Mouse (Mus musculus): ENCODE data around the gene Ppp1r9b.

The Ppp1r9b gene

DNA sequence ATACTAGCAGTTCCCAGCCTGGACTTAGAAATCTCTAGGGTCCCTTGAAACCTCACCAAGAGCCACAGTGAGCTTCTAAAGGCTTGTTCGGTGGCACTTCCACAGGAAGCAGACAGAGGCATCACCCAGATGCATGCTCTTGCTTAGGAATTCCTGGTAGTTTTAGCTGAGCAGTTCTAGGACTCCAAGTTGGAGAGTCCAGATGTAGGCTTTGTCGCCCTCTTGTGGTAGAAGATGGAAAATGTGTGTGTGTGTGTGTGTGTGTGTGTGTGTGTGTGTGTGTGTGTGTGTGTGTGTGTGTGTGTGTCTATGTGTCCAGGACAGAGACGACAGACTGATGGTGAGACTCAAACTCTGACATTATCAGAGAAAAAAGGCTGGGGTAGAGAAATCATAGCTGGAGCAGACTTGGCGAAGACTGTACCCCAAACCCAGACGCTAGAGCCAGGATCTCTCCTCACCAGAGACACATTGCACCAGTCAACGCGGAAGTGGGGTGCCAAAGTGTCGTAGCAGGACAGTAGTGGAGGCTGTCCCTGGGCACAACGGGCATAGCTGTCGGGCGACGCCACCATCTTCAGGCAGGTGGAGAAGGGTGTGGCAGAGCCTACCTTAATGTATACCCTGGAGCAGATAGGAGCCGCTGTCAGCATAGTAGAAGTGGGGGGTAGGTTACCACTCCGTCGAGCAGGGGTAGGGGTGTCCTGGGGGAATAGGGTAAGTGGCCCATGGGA lies 20.5 kb upstream of the Ppp1r9b start:
- TF ChIP-seq GATA4 (IDR thresholded peaks at IDR 0.05; ENCODE audit: insufficient replicate concordance, low read length) = no peak

DNA sequence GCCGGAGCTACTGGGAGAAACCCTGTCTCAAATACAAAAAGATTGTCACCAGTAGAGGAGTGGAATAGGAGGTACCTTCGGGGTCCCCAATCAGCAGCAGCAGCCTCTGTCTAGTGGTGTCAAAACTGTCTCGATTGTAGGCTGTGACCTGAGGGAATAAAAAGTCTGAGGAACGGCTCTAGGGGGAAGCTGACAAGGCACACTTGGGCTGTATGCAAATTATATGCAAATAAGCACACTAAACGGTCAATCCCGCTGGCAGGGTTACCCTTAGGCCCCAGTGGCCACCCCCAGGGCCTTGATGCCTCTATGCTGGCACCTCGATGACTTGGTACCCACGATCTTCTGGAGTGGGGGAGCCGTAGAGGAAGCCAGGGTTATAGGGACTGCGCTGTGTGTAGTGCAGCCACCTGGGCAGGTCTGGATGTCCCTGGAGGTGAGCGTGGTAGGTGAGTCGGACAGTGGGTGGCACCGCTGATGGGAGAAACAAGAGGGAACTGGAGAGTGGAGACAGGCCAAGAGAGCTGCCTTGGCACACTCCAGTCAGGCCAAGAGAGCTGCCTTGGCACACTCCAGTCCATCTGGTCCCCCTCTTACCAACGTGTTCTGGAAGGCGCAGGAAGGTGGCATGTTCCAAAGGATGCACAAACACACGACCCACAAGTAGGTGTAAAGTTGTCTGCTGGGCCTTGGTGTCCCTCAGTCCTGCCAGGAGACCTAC lies 18.8 kb upstream of the Ppp1r9b start:
- TF ChIP-seq GATA4 (IDR thresholded peaks at IDR 0.05; ENCODE audit: insufficient replicate concordance, low read length) = no peak

GRCm38 (mm10) chr11:94972887-94973286 lies 17.9 kb upstream of the Ppp1r9b start:
- no peak for TF ChIP-seq GATA4 (IDR thresholded peaks at IDR 0.05; ENCODE audit: insufficient replicate concordance, low read length)

DNA sequence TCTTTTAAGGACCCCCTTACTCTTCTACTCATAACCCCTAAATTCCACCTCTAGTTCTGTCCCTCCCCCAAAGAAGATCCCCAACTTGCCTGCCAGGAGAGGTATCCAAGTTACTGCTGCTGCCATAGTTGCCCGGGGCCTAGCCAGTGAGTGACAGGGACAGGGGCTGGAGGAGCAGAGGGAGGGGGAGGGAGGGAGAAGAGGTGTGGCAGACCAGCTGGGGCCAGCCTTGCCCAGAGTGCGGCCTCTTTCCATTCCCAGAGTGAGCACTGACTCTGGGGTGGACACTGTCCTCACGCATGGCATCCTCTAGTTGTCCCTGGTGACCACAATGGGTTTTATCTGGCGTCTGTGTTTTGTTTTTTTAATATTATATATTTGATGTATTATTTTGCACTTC lies 17.5 kb upstream of the Ppp1r9b start:
- TF ChIP-seq GATA4 (IDR thresholded peaks at IDR 0.05; ENCODE audit: insufficient replicate concordance, low read length) = no peak

- TF ChIP-seq GATA4 (IDR thresholded peaks at IDR 0.05; ENCODE audit: insufficient replicate concordance, low read length) = no peak
These were observed 15.9 kb upstream of the Ppp1r9b start for GRCm38 (mm10) chr11:94974951-94975350.

DNA sequence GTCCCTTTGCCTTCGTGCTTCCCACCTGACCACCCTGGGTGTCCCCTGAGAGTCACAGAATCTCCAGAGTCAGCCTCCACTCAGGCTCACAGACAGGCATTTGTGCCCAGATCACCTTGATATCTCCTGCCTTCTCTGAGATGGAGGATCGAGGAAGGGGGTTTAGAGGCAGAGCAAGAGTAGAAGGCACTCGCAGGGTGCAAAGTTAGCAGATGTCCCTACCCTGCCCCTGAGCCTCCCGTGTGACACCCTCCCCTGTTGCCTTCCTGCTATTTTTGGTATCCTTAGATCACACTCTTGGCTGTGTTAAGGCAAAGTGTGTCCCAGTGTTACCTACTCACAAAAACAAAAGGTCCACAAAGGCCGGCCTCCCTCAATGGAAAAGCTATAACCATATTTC lies 14.6 kb upstream of the Ppp1r9b start, which contains the start of gene Sgca:
Gene Sgca, minus strand, starts transcription at position 129 of the 400 bp plus-strand sequence.
- no peak for TF ChIP-seq GATA4 (IDR thresholded peaks at IDR 0.05; ENCODE audit: insufficient replicate concordance, low read length)

DNA sequence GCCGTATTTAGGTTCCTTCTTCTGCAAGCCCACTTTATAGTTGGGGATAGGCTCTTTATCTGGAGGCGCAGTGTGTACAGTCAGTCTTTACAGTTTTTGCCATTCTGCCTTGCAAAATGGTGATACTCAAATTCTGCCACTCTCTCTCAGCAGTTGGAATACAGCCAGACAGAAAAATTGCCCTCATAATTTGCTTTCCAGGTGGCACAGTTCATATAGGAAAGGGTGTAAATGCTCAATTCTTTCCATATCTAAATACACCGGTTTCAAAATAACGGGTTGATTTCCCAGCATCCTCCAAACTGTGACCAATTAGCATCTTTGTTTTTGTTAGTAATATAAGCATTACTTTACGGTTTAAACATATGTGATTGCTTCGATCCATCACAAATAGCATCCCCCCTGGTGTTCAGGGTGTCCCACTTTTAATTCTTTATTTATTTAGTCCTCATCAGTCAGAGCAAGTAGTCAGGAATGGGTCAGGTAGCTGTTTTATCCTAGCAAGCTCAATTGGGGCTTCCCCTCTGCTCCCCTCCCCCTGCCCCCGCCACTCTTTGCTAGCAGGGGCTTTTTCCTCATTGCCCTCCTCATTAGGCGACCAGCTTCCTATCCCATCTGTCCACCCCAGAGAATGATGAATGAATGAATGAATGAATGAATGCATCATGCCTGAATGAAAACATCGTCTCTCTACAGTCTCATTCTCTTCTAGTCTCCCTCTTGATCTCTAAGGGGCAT lies 12.5 kb upstream of the Ppp1r9b start:
- TF ChIP-seq GATA4 (IDR thresholded peaks at IDR 0.05; ENCODE audit: insufficient replicate concordance, low read length) = no peak

GRCm38 (mm10) chr11:94978947-94979346 lies 11.9 kb upstream of the Ppp1r9b start:
- peak; percentile 46; the same call in 1 of the 2 replicates for TF ChIP-seq GATA4 (IDR thresholded peaks at IDR 0.05; ENCODE audit: insufficient replicate concordance, low read length)

GRCm38 (mm10) chr11:94979462-94980179 lies 11.2 kb upstream of the Ppp1r9b start:
- no peak for TF ChIP-seq GATA4 (IDR thresholded peaks at IDR 0.05; ENCODE audit: insufficient replicate concordance, low read length)

- no peak for TF ChIP-seq GATA4 (IDR thresholded peaks at IDR 0.05; ENCODE audit: insufficient replicate concordance, low read length)
These were observed 5.7 kb upstream of the Ppp1r9b start for GRCm38 (mm10) chr11:94985140-94985539.

DNA sequence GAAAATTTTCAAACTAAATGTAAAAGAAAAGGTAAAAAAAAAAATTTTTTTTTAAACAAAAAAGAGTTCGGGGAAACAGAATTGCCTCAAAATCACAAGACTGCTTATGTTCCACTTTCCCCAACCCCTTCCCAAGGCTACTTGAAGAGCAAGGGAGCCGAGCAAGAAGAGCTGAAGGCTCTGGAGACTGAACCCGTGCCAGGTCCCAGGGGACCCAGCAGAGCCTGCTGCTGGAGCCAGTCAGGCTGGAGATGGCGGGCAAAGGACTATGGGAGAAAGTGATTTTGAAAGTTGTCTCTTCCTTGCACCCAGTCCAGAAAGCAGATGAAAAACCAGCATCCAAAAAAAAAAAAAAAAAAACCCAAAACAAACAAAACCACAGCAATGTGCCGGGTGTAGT lies 5.0 kb upstream of the Ppp1r9b start:
- TF ChIP-seq GATA4 (IDR thresholded peaks at IDR 0.05; ENCODE audit: insufficient replicate concordance, low read length) = no peak

DNA sequence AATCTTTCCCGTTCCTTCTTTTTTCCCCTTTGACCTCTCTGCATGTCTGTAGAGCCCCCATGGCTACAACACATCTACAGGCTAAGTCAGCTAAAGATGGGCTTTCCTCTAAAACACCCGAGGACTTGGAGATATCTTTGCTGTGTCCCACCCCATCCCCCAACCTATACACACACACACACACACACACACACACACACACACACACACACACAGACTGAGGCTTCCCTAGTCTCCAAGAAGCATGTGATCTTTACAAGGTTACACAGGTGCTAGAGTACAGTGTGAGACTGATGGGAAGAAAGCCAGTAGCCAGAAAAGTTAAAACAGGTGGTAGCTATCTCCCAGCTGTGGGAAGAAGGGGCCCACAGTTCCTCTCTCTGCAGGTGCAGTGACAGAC lies 4.4 kb upstream of the Ppp1r9b start:
- TF ChIP-seq GATA4 (IDR thresholded peaks at IDR 0.05; ENCODE audit: insufficient replicate concordance, low read length) = no peak

GRCm38 (mm10) chr11:94987341-94987740 lies 3.5 kb upstream of the Ppp1r9b start:
- no peak for TF ChIP-seq GATA4 (IDR thresholded peaks at IDR 0.05; ENCODE audit: insufficient replicate concordance, low read length)

DNA sequence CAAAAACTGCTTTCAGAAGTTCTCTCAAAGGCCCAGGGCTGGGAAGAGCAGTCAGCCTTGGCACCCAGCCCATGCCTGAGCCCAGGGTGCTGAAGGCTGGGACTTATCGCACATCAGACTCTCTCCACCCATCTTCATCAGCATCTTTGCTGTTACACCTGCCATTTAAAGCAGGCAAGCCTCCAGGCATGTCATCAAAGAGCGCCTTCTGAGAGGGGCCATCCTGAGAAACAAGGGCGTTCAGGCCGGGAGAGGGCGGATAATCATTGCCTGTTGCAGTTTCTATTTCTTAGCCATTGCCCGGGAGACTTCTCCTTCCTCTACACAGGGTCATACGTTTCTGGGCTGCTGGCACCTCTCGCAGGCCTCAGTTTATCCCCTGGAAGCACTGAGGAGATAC lies 3.0 kb upstream of the Ppp1r9b start:
- no peak for TF ChIP-seq GATA4 (IDR thresholded peaks at IDR 0.05; ENCODE audit: insufficient replicate concordance, low read length)

Measured in liver, adult (tissue).